Mouse (Mus musculus) thymus, postnatal 25 days (tissue): Measurements from ENCODE around the gene Riox1.
"Not testable (repeated sequence)": the region's sequence is repeated elsewhere in the genome, so short reads cannot be mapped to it uniquely, and the experiment has no call there.

Experiments
- DNase-seq: peaks from one replicate; pipeline ENCODE4 v3.0.0; 2022

The Riox1 gene

GRCm38 (mm10) chr12:83950840-83951701, 663 bp downstream of the Riox1 start:
- DNase-seq, result peak; percentile 36

GRCm38 (mm10) chr12:83951711-83952575, 1.5 kb downstream of the Riox1 start:
- DNase-seq, result no peak

- DNase-seq, result no peak
Observed at GRCm38 (mm10) chr12:83958278-83958677, 7.9 kb downstream of the Riox1 start.

GRCm38 (mm10) chr12:83965235-83965634, 14.8 kb downstream of the Riox1 start:
- DNase-seq, result no peak

- peak; percentile 47 for DNase-seq
Observed at GRCm38 (mm10) chr12:83972117-83972516, 21.7 kb downstream of the Riox1 start.

GRCm38 (mm10) chr12:83978862-83979261, 28.5 kb downstream of the Riox1 start:
- DNase-seq, result no peak

GRCm38 (mm10) chr12:83981615-83982014, 31.2 kb downstream of the Riox1 start:
- no peak for DNase-seq

GRCm38 (mm10) chr12:83984752-83985151, 34.3 kb downstream of the Riox1 start, which contains the start of gene Heatr4:
Gene Heatr4, minus strand, starts transcription at chr12:83984852.
- DNase-seq, result no peak

- no peak for DNase-seq
Observed at GRCm38 (mm10) chr12:83987242-83987582, 36.8 kb downstream of the Riox1 start.

GRCm38 (mm10) chr12:83987583-83988441, 37.4 kb downstream of the Riox1 start, which contains the start of gene Acot2:
Gene Acot2, plus strand, starts transcription at chr12:83987861.
- DNase-seq, result peak; percentile 83

- no peak for DNase-seq
Observed at GRCm38 (mm10) chr12:83988483-83988882, 38.1 kb downstream of the Riox1 start.

GRCm38 (mm10) chr12:83989378-83989777, 39.0 kb downstream of the Riox1 start:
- no peak for DNase-seq

GRCm38 (mm10) chr12:83997221-83997620, 46.8 kb downstream of the Riox1 start:
- DNase-seq, result no peak

- DNase-seq, result no peak
Observed at GRCm38 (mm10) chr12:83998341-83999107, 48.1 kb downstream of the Riox1 start.

GRCm38 (mm10) chr12:83999237-83999636, 48.8 kb downstream of the Riox1 start:
- not testable (repeated sequence) for DNase-seq

GRCm38 (mm10) chr12:84000418-84000817, 50.0 kb downstream of the Riox1 start:
- no peak for DNase-seq
